Mouse (Mus musculus) cerebellum, postnatal 25 days (tissue): Measurements from ENCODE around the gene Nek6.
A peak's percentile ranks its signal among the peaks of the same experiment; 100 is the strongest.

Source experiments
- DNase-seq, 2 experiments: peaks; one replicate each; pipeline ENCODE4 v3.0.0; 2021; ENCODE audit warnings: mixed read lengths in 2 of 2

The Nek6 gene

DNA sequence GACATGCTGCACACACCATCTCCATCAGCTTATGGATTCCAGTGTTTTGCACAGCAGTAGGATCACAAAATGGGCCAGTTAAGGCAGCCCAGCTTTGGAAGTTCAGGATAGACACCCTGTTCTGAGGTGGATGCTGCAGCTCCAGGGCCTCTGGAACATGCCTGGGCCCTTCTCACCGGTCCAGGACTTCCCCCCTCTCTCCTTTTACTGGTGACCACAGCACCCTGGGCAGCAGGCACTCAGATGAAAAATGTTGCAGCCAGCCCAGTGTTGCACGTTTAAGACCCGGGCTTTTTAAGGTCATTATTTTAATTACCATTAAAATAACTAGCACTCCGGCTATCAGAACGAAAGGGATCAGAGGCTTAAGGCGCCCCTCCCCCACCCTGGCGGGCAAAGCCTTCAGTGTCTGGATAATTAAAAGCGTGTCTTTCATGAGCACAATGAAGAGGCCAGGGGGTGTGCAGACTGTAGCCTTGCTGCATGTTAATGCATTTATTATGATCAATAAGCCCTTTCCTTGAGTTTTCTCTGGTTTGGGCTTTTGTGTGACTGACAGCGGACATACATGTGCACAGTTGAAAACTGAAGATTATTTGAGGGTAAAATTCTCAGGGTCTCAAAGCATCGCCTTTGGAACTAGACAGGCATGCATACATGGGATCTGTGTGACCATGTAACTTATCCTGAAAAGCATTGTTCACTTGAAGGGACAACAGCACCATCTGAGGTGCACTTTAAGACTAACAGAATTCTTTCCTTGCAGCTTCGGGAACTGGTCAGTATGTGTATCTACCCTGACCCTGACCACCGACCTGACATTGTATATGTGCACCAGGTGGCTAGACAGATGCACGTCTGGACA is 73.3 kb downstream of the Nek6 start:
- peak in 1 of 2 experiments; percentile 41 for DNase-seq

DNA sequence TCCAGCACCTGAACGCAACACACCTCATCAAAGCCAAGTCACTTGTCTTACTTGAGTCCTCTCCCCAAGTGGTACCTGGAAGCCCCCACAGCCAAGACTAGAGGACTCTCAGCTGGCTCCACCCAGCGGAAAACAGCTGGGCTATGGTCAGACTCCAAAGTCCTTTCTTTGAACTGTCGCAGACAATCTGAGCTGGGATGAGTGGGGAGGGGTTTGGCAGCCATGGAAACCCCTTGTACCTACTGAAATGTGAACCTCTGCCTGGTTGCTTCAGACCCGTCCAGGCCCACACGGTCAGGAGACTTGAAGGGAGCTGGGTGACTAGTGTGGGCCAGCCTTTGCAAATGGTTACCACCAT is 73.9 kb downstream of the Nek6 start:
- no peak for DNase-seq

DNA sequence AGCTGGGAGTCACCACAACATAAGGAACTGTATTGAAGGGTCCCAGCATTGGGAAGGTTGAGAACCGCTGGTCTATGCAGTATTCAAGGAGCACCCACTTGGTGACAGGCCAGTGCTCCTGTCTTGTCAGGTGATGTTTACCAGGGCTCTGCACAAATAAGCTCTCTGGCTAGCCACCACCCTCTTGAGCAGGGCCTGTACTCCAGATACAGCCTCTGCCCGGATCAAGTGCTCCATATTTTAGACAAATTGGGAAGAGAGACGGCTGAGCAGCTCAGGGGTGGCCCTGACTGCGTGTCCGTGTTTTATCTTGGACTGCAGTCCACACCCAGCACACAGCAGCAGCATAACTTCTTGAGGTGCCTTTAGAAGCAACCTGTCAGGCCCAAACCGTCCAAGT is 75.3 kb downstream of the Nek6 start:
- no peak for DNase-seq

- DNase-seq = peak; percentile 52 to 57
These were observed 80.5 kb downstream of the Nek6 start for GRCm38 (mm10) chr2:38591751-38592459.

GRCm38 (mm10) chr2:38594874-38595273 is 83.4 kb downstream of the Nek6 start:
- no peak for DNase-seq

- DNase-seq = no peak
These were observed 86.5 kb downstream of the Nek6 start for GRCm38 (mm10) chr2:38597896-38598295.

- DNase-seq = peak in 1 of 2 experiments; percentile 55
These were observed 87.0 kb downstream of the Nek6 start for GRCm38 (mm10) chr2:38598395-38598794.

DNA sequence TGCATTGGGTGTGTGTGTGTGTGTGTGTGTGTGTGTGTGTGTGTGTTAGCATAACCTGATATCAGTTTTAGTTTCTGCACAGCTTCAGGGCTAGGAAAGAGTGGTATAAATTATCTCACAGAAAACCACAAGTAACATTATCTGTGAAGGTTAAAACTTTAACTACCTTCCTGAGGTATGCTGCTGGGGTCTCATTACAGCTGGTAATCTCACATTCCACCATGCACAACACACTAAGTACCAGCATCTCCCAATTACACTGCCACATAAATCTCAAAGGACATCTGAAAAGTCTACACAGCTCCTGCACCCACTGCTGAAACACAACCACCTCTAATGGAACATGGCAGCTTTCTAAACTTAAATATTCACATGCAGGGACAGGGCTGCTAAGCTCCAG is 89.4 kb downstream of the Nek6 start:
- no peak for DNase-seq

DNA sequence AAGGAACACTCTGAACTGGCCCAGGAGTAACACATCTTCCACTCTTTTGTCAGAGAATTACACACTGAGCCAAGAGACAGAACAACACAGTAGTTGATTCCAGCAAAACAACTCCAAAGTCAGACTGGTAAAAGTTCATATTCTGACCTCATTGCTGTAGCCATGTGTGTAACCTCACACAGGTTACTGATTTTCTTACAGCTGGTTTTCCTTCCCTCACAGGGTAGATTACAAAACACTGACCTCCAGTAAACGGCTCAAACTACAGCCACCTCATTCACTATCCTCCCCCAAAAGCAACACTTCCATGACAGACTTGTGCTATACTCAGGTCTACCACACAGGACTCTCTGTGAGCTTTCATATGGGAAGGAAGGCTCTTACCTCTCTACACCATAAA is 96.3 kb downstream of the Nek6 start:
- no peak for DNase-seq

GRCm38 (mm10) chr2:38608831-38609309 is 97.4 kb downstream of the Nek6 start:
- DNase-seq = no peak

DNA sequence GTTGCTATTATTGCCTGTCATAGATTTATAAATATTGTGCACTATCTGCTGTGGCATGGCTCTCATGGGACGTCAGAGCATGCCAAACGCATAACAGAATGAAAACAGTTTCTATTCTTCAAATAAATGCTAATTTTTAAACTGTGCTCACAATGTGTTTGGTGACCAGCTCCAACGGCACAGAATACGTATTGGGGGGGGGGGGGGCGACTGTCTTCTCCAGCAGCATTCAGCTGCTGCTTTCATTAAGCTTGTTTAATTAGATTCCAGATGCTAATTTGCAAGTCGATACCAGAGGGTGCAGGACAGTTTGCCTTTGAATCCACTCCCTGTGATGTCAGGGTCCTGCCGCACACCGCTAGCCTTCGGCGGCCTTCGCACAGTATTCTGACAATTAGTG is 97.9 kb downstream of the Nek6 start:
- no peak for DNase-seq

GRCm38 (mm10) chr2:38610161-38610560 is 98.7 kb downstream of the Nek6 start:
- no peak for DNase-seq

DNA sequence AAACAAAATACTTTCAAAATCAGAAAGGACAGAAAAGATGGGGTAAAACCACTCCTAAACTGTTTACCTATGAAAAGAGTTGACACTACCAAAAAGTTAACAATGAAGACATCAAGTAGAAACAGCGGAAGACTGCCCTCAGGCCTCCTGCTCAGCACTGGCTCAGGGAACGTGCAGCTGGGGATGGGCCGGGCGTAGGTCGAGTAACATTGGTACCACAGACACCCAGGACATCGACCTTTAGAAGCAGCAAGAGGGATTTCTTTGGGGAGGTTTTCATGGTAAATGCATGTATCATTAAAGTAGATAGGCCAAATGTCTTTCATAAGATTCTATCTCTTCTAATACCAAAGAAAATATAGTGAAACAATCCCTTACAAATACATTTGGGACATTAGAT is 101.2 kb downstream of the Nek6 start:
- DNase-seq = no peak

DNA sequence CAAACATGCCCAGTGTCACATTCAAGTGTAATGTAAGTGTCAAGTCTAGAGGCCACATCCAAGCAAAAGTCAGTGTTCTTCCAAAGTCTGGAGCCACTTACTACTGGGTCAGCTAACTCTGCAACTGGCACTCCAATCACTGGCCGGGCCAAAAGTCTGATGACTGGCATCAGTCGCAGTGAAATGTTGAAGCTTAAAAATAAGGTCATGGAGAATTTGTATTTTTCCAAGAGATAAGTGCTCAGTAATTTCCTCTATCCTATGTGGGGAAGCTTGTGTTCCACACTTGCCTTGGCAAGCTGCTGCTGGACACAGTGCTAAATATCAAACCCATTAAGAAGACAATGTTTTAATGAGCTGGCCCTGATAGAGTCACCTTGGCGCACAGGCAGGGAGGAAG is 102.1 kb downstream of the Nek6 start:
- DNase-seq = no peak

GRCm38 (mm10) chr2:38614437-38614836 is 103.0 kb downstream of the Nek6 start:
- no peak for DNase-seq

DNA sequence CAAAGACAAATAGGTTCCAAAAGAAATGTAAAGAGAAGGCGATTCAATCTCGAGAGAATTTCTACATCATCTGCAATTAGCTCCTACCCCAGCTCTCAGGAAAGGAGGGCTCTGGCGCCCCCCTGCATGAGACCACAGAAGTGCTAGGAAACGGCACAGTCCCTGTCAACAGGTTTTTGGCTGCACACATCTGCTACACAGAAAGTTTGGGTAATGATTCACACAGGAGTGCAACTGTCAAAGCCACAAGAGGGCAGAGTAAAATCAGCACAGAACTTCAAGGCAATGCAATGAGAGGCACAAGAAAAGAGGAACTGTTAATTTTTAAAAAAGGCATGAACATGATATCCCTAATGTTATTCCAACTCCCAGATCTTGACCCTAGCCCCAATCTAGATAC is 104.6 kb downstream of the Nek6 start:
- DNase-seq = peak; percentile 34 to 59

- no peak for DNase-seq
These were observed 105.8 kb downstream of the Nek6 start for GRCm38 (mm10) chr2:38616956-38617872.

GRCm38 (mm10) chr2:38619777-38620176 is 108.3 kb downstream of the Nek6 start:
- peak; percentile 75 to 84 for DNase-seq

- DNase-seq = no peak
These were observed 109.6 kb downstream of the Nek6 start for GRCm38 (mm10) chr2:38621076-38621475.

GRCm38 (mm10) chr2:38621610-38622021 is 110.2 kb downstream of the Nek6 start:
- peak; percentile 68 for DNase-seq

DNA sequence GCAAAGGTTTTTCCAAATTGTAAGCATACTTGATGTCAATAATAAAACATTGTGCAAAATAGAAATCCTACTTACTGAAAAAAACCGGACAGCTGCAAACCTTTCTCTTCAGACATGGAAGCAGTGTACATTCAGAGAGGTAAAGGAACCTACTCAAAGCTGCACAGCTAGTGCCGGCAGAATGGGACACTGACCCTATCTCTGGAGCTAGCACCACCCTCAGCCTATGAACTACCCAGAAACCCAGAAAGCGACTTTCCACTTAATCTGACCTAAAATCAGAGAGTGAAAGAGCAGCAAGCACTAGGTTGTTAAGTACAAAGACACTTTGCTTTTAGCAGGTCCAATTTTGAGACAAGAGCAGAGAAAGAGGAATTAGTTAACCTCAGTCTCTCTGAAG is 112.0 kb downstream of the Nek6 start:
- DNase-seq = no peak

DNA sequence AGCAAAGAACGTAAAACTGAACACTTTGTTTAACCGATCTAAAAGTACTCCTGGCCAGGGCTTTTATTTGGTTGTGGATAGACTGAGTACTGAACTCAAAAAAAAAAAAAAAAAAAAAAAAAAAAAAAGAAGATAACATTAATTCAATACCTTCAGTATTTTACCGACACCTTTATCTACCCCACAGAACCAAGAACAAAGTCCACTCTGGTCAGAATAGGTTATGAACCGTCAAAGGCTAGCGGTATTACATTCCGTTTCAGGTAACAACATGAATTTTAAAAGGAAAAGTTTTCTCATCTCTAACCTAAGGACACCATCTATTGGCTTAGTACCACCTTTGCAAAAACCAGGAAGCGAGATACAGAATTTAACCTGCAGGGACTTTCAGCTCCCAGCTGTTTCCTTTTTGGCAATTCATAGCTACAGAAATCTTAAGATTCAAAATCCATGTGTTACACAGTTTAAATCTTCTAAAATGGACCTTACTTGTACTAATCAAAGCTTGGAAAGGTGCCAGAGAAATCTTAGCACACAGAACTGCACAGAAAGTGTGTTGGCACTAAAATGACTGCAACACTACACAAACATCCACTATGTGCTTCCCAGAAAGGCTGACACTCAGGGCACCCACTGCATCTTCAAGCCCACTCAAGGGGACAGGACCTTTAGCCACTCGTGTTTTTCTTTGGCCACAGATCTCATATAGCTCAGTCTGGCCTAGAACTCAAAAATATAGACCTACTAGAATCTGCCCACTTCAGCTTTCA is 112.6 kb downstream of the Nek6 start:
- DNase-seq = no peak
